Mouse (Mus musculus) myocyte (in vitro differentiated cells): ENCODE data around the gene Nmur1.

Experiments used
- CEBPB ChIP-seq: IDR thresholded peaks from 2 replicates; pipeline ENCODE4 v1.6.1; 2011; ENCODE audit warnings: mild to moderate bottlenecking, moderate library complexity; ENCODE audit not compliant: poor library complexity, insufficient read depth, severe bottlenecking
- E2F4 ChIP-seq: IDR thresholded peaks from one replicate; pipeline ENCODE4 v1.6.1; 2011; ENCODE audit warnings: mild to moderate bottlenecking, control low read depth, moderate library complexity; ENCODE audit not compliant: insufficient read depth
- MAX ChIP-seq: IDR thresholded peaks from one replicate; pipeline ENCODE4 v1.6.1; 2011; ENCODE audit warnings: low read depth, mild to moderate bottlenecking, control low read depth
- MYOD1 ChIP-seq, 3 experiments: IDR thresholded peaks; one replicate each; pipeline ENCODE4 v1.6.1; 2011; ENCODE audit warnings: control low read depth in 2 of 3, low read depth in 2 of 3, mild to moderate bottlenecking in 2 of 3, moderate library complexity in 1 of 3; ENCODE audit not compliant: insufficient read length in 2 of 3, control insufficient read depth in 1 of 3
- POLR2A ChIP-seq: IDR thresholded peaks from one replicate; pipeline ENCODE4 v1.6.1; 2011; ENCODE audit warnings: low read depth, mild to moderate bottlenecking, control low read depth, moderate library complexity; ENCODE audit not compliant: insufficient read length
- POLR2AphosphoS2 ChIP-seq: IDR thresholded peaks from one replicate; pipeline ENCODE4 v1.6.1; 2011; ENCODE audit warnings: low read depth, control low read depth; ENCODE audit not compliant: insufficient read length
- REST ChIP-seq: IDR thresholded peaks from one replicate; pipeline ENCODE4 v1.6.1; 2011; ENCODE audit warnings: mild to moderate bottlenecking, control low read depth, moderate library complexity; ENCODE audit not compliant: insufficient read depth, insufficient read length
- TCF12 ChIP-seq: IDR thresholded peaks from one replicate; pipeline ENCODE4 v1.6.1; 2011; ENCODE audit warnings: mild to moderate bottlenecking, control low read depth; ENCODE audit not compliant: poor library complexity, insufficient read depth, severe bottlenecking

DNA sequence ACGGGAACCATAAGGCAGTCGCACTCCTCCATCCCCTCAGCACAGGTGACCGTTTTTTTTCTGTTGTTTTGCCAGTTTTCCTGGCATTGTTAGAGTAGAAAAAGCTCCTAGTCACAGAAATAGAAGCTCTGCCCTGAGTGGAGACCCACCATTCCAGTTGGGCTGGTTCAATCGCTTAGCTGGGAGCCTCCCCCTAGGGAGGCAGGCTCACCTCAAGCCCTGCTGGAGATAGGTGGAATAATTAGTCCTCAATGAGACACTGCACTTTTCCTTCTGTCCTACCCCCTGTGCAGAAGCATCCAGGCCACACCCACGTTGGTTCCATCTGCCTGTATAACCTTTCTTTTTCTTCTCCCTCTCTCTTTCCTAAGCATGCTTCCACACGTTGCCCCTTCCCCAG, 23.9 kb upstream of the Nmur1 start:
- TF ChIP-seq POLR2A (no peak), TCF12 (no peak), MAX (no peak), REST (no peak), E2F4 (no peak), CEBPB (no peak), POLR2AphosphoS2 (no peak), MYOD1 (IDR thresholded peaks at IDR 0.05; ENCODE audit: control insufficient read depth in 1 of 3, insufficient read length in 2 of 3, low read depth in 2 of 3) (no peak)
